Mouse (Mus musculus) lung, embryonic 14.5 days (tissue): ENCODE data around the gene Cdk2ap2. TPM values are rescaled to one million over a fixed set of nuclear protein-coding genes. Genes with fewer than 3 reads are reported as not detected.
"Not testable (repeated sequence)": the region's sequence is repeated elsewhere in the genome, so short reads cannot be mapped to it uniquely, and the experiment has no call there.

Experiments used
- ATAC-seq: fragments of 200-750 bp; cut with Nextera tagmentation; 2 replicates; pipeline ENCODE4 v1.8.0; 2017; ENCODE audit warnings: mild to moderate bottlenecking, moderate TSS enrichment, moderate library complexity; ENCODE audit not compliant: insufficient read depth
- DNase-seq: peaks from one replicate; pipeline ENCODE4 v3.0.0-alpha.2; 2015
- H3K27ac ChIP-seq: fragments of 300-500 bp; sonication (generic); 2 replicates; pipeline ENCODE4 v1.5.1; 2014; ENCODE audit warnings: low read depth, mild to moderate bottlenecking, moderate library complexity
- H3K27me3 ChIP-seq: fragments of 300-500 bp; sonication (generic); 2 replicates; pipeline ENCODE4 v1.6.1; 2014; ENCODE audit warnings: low read length, control low read depth; ENCODE audit not compliant: insufficient read depth
- H3K36me3 ChIP-seq: fragments of 300-500 bp; sonication (generic); 2 replicates; pipeline ENCODE4 v1.6.1; 2014; ENCODE audit warnings: control low read depth; ENCODE audit not compliant: insufficient read depth
- H3K4me1 ChIP-seq: fragments of 300-500 bp; sonication (generic); 2 replicates; pipeline ENCODE4 v1.6.1; 2014; ENCODE audit warnings: antibody characterized with exemption, control low read depth; ENCODE audit not compliant: insufficient read depth
- H3K4me2 ChIP-seq: fragments of 300-500 bp; sonication (generic); 2 replicates; pipeline ENCODE4 v1.6.1; 2014; ENCODE audit warnings: mild to moderate bottlenecking
- H3K4me3 ChIP-seq: fragments of 300-500 bp; sonication (generic); 2 replicates; pipeline ENCODE4 v1.5.1; 2014; ENCODE audit warnings: low read depth, low read length
- H3K9ac ChIP-seq: fragments of 300-500 bp; sonication (generic); 2 replicates; pipeline ENCODE4 v1.6.1; 2014
- H3K9me3 ChIP-seq: fragments of 300-500 bp; sonication (generic); 2 replicates; pipeline ENCODE4 v1.6.1; 2016; ENCODE audit warnings: low read depth, low read length, control low read depth
- CTCF ChIP-seq: IDR thresholded peaks from 2 replicates; pipeline ENCODE4 v1.5.1; 2016; ENCODE audit warnings: antibody characterized with exemption, low read depth
- WGBS: fragments of 180-500 bp; shearing (Covaris S2); extraction: QIAGEN DNeasy Blood & Tissue Kit; methylation state at CpG from one replicate; pipeline ENCODE4 v1.1.7; 2014; 5-methylcytosine and 5-hydroxymethylcytosine counted together
- polyA plus RNA-seq: library from polyadenylated mRNA; unstranded; fragments of >200 nt; fragmentation: Nextera tagmentation; extraction: Ambion mirVana; gene quantifications from 2 replicates; pipeline ENCODE4 v1.2.1, GENCODE M21; 2014

Gene Cdk2ap2
- polyA plus RNA-seq, 1 experiment from 2014 or later: 76.6 TPM

DNA sequence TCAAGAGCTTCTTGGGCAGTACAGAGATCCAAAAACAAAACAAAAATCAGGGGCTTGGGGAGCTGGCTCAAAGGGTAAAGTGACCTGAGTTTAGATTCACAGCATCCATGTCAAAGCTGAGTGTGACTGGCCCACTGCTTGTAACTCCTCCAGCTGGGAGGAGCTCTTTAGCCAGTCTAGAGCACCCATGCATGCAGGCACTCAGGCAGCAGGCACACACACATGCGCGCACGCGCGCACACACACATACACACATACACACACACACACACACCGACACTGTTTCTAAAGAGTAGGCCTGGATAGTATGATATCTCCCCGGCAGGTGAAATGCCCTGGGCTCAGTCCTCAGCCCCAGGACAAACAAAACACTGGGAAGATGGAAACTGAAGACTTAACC, 20.0 kb downstream of the Cdk2ap2 start:
- DNase-seq (no peak), ATAC-seq (no peak)
- Histone ChIP-seq H3K4me3 (no peak overlapping the region), H3K4me2 (no peak overlapping the region), H3K36me3 (peaks cover 62% of the 10 kb centered on the region), H3K4me1 (peaks cover 3% of the 10 kb centered on the region; the same call in 1 of the 2 replicates), H3K9ac (no peak overlapping the region), H3K27ac (no peak overlapping the region), H3K27me3 (no peaks in the 10 kb centered on the region), H3K9me3 (no peaks in the 10 kb centered on the region)
- 92% methylated on average over 7 of the region's 7 CpGs for WGBS
- TF ChIP-seq CTCF: no peak

DNA sequence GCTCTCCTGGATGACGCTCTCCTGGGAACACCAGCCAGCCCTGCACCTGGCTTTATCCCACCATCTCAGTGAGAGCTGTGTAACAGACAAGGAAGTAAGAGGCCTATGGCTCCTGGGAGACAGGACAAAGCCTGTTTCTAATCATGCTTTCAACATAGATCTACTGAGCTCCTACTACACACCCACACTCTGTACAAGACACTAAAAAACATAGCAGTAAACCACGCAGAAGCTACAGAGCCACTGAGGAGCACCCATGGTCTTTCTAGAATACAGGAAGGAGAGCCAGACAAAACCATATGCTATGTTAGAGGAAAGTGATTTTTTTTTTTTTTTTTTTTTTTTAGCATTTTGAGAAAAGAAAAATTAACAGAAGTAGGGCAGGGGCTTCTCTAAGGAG, 21.4 kb downstream of the Cdk2ap2 start:
- no peak for TF ChIP-seq CTCF
- Histone ChIP-seq H3K9me3 (no peaks in the 10 kb centered on the region), H3K4me2 (no peak overlapping the region), H3K27ac (no peak overlapping the region), H3K36me3 (peaks cover 51% of the 10 kb centered on the region), H3K27me3 (no peaks in the 10 kb centered on the region), H3K9ac (no peak overlapping the region), H3K4me3 (no peak overlapping the region), H3K4me1 (peaks cover 3% of the 10 kb centered on the region; the same call in 1 of the 2 replicates)
- DNase-seq (no peak), ATAC-seq (no peak)
- 99% methylated on average over 2 of the region's 2 CpGs for WGBS

DNA sequence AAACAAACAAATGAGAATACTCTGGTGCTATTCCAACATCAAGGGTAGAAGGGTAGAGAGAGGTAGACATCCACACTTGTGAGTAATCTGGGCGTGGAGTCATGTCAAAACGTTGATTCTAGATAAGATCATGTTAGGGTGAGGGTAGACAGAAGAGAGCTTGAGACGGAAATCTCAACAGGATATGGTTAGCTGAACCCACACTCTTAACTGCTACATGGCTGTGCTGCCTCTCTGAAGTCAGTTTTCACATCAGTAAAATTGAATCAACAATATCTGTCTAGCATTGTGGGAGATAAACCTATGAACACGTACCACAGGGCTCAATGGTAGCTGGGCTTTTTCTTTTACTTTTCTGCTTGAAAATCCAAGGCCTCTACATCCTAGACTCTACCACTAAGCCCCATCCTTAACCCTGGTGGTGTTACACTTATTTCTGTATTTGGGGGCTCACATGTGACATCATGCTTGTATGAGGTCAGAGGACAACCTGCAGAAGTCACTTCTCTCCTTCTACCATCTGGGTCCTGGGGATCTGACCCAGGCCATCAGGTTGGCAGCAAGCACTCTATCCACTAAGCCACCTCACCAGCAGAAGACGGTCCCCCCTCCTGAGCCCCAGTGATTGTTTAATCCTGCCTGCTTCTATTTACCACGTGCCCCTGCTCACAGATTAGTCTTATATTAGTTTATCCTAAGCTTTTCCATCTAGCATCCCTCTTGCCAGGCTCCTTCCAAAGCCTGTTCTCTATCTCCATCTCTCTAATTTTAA, 22.9 kb downstream of the Cdk2ap2 start:
- WGBS: 71% methylated on average over 6 of the region's 6 CpGs
- Histone ChIP-seq H3K9me3 (no peaks in the 10 kb centered on the region), H3K4me3 (no peak overlapping the region; the same call in 1 of the 2 replicates), H3K27ac (no peak overlapping the region), H3K36me3 (peaks cover 35% of the 10 kb centered on the region), H3K4me2 (no peak overlapping the region; the same call in 1 of the 2 replicates), H3K4me1 (peaks cover 3% of the 10 kb centered on the region; the same call in 1 of the 2 replicates), H3K9ac (0 out of 2 replicates have a peak overlapping the region, but pooled peaks have one; percentile 0), H3K27me3 (no peaks in the 10 kb centered on the region)
- no peak for TF ChIP-seq CTCF
- ATAC-seq (no peak), DNase-seq (no peak)

DNA sequence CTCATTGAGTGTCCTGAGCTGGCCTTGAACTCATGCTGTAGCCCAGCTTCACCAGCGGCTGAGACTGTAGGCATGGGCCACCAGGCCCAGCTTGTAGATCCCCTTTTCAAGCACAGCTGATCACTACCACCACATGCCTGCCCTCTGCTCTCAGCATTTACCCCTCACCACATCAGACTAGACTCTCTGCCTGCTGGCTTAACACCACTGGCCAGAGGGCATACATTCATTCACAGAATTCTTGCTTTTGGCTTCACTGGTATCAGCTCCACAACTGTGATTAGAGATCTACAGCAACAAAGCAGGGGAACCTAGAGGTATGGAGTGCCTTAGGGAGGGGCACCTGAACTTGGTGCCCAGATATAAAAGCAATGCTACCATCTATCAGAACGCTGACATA, 23.5 kb downstream of the Cdk2ap2 start:
- TF ChIP-seq CTCF: no peak
- Histone ChIP-seq H3K9me3 (no peaks in the 10 kb centered on the region), H3K4me1 (peaks cover 6% of the 10 kb centered on the region; the same call in 1 of the 2 replicates), H3K27me3 (no peaks in the 10 kb centered on the region), H3K9ac (0 out of 2 replicates have a peak overlapping the region, but pooled peaks have one; percentile 0), H3K36me3 (peaks cover 29% of the 10 kb centered on the region), H3K4me2 (peak overlapping the region; percentile 65), H3K4me3 (peak overlapping the region; percentile 49), H3K27ac (no peak overlapping the region)
- ATAC-seq (no peak), DNase-seq (no peak)
- 95% methylated on average over 2 of the region's 2 CpGs for WGBS

DNA sequence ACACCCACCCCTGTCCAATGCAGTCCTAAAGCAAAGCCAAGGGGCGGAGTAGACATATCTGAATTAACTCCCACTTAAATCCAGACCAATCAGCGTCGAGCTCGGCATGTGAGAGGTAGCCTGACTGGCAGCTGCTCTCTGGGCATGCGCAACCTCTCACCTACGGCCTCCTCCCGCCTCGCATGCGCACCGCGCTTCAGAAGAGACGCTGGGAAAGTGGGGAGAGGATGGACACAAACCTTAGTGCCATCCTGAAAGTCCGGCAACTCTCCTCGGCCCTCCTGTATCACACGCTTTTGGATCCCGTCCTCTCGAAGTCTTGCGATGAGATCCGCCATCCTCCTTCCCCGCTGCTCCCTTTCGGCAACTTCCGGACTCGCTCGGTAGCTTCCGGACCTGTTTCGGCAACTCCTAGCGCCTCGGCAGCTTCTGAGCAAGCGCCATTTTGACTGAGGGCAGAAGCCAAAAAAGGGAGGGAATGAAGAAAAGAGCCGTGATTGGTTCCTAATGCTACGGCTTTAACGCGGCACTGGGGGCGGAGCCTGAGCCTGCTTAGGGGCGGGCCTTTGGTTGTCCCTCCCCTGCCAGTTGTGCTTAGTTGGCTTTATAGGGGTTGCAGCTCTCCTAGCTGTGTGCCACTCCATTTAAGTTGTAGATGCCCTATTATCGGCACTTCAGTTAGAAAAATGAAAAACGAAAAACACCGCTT, 24.3 kb downstream of the Cdk2ap2 start:
- 3% methylated on average over 38 of the region's 38 CpGs for WGBS
- peak overlapping the region; percentile 49 for H3K4me3 ChIP-seq
- H3K36me3 ChIP-seq: peaks cover 23% of the 10 kb centered on the region
- peak overlapping the region; percentile 65 for H3K4me2 ChIP-seq
- H3K9me3 ChIP-seq: no peaks in the 10 kb centered on the region
- peak overlapping the region; percentile 58 for H3K9ac ChIP-seq
- peak; percentile 100 for DNase-seq
- H3K27me3 ChIP-seq: no peaks in the 10 kb centered on the region
- no peak for TF ChIP-seq CTCF
- peak overlapping the region; percentile 83; the same call in 1 of the 2 replicates for H3K27ac ChIP-seq
- ATAC-seq: peak; percentile 74
- H3K4me1 ChIP-seq: peaks cover 6% of the 10 kb centered on the region; the same call in 1 of the 2 replicates

DNA sequence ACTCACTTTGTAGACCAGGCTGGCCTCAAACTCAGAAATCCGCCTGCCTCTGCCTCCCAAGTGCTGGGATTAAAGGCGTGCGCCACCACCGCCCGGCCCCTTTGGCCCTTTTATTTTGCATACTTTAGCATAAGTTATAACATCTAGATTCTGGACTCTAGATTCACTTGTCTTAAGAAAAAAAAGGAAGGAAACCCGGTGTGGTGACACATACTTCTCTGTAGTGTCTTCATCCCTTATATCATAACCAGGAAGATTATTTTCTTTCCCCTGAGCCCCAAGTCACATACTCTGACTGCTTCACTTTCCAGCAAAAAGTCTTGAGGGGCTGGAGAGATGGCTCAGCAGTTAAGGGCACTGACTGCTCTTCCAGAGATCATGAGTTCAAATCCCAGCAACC, 24.9 kb downstream of the Cdk2ap2 start:
- not testable (repeated sequence) for H3K27me3 ChIP-seq, H3K9ac ChIP-seq, H3K9me3 ChIP-seq, DNase-seq, H3K4me3 ChIP-seq, ATAC-seq
- peaks cover 11% of the 10 kb centered on the region for H3K4me1 ChIP-seq
- H3K36me3 ChIP-seq: peaks cover 16% of the 10 kb centered on the region
- H3K4me2 ChIP-seq: peak overlapping the region; percentile 65
- H3K27ac ChIP-seq: 0 out of 2 replicates have a peak overlapping the region, but pooled peaks have one; percentile 1
- WGBS: 55% methylated on average over 6 of the region's 6 CpGs
